Mouse (Mus musculus) kidney, embryonic 15.5 days (tissue): ENCODE measurements at regions not wholly inside any gene's neighbourhood (a gene's known extent, or its start where the extent isn't known, plus 50 kb on each side); places are given as distances from the start of the nearest gene placed in this dataset.
A peak's percentile ranks its signal among the peaks of the same experiment; 100 is the strongest.

Source experiments
- ATAC-seq: fragments of 200-750 bp; cut with Nextera tagmentation; replicated peaks from 2 replicates; pipeline ENCODE4 v1.8.0; 2017; ENCODE audit warnings: moderate TSS enrichment; ENCODE audit not compliant: low FRiP score
- H3K27ac ChIP-seq: fragments of 300-500 bp; sonication (generic); 2 replicates; pipeline ENCODE4 v1.5.1; 2015; ENCODE audit warnings: mild to moderate bottlenecking, inconsistent platforms
- H3K27me3 ChIP-seq: fragments of 300-500 bp; sonication (generic); 2 replicates; pipeline ENCODE4 v1.6.1; 2015; ENCODE audit warnings: inconsistent platforms
- H3K36me3 ChIP-seq: fragments of 300-500 bp; sonication (generic); 2 replicates; pipeline ENCODE4 v1.6.1; 2015; ENCODE audit warnings: inconsistent platforms
- H3K4me1 ChIP-seq: fragments of 300-500 bp; sonication (generic); 2 replicates; pipeline ENCODE4 v1.6.1; 2015; ENCODE audit warnings: inconsistent platforms
- H3K4me2 ChIP-seq: fragments of 300-500 bp; sonication (generic); 2 replicates; pipeline ENCODE4 v1.6.1; 2015; ENCODE audit warnings: moderate library complexity, mild to moderate bottlenecking, inconsistent platforms
- H3K4me3 ChIP-seq: fragments of 300-500 bp; sonication (generic); replicated peaks from 2 replicates; pipeline ENCODE4 v1.5.1; 2015; ENCODE audit warnings: mild to moderate bottlenecking, inconsistent platforms
- H3K9ac ChIP-seq: fragments of 300-500 bp; sonication (generic); 2 replicates; pipeline ENCODE4 v1.6.1; 2015; ENCODE audit warnings: mild to moderate bottlenecking, inconsistent platforms
- H3K9me3 ChIP-seq: fragments of 300-500 bp; sonication (generic); replicated peaks from 2 replicates; pipeline ENCODE4 v1.6.1; 2016; ENCODE audit warnings: inconsistent platforms
- WGBS: fragments of 180-500 bp; shearing (Covaris S2); methylation state at CpG from one replicate; pipeline ENCODE4 v1.1.7; 2015; ENCODE audit warnings: mixed read lengths; 5-methylcytosine and 5-hydroxymethylcytosine counted together

DNA sequence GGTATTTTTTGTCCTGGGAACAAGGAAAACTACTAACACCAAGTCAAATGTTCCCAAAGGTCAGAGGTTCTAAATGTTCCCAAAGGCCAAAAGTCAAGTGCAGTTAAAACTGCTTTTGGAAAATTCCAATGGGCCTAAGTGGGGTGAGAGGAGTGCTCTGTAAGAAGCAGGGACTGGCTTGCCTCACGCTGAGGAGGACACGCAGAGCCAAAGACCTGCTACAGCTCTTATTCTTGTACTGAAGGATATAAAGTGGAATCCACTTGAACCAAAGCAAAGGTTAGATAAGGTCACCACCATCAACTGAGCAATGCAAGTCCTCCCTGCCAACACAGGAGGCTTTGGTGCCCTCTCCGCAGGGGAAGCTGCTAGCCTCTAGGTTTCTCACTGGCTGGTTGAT, 260.3 kb upstream of the Prok2 start:
- H3K4me1 ChIP-seq, result peaks cover 28% of the 10 kb centered on the region
- no peak overlapping the region for H3K4me3 ChIP-seq
- H3K27ac ChIP-seq, result no peak overlapping the region
- H3K36me3 ChIP-seq, result no peaks in the 10 kb centered on the region
- H3K9ac ChIP-seq, result no peak overlapping the region
- no peak for ATAC-seq
- H3K4me2 ChIP-seq, result no peak overlapping the region
- H3K27me3 ChIP-seq, result peaks cover 32% of the 10 kb centered on the region
- no peaks in the 10 kb centered on the region for H3K9me3 ChIP-seq
- WGBS, result 88% methylated on average over 3 of the region's 3 CpGs

DNA sequence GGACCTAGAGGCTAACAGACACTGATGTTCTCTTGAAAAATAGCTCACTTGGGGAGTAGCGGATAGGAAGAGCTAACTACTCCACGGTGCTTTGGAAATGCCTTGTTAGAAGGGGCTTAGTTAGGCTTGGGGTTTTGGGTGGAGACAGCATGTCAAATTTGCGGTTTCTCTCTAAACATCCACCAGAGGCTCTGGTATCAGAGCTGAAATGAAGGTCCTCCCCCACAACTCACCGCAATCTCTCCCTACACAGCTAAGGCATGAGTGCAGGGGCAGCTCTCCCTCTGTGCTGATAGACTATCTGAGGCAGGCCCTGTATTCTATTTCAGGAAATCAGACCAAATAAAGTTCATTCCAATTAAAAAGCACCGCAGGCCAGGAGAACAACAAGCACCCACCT, 259.1 kb upstream of the Prok2 start:
- H3K27ac ChIP-seq, result 0 out of 2 replicates have a peak overlapping the region, but pooled peaks have one; percentile 18
- H3K4me3 ChIP-seq, result no peak overlapping the region
- 44% methylated on average over 5 of the region's 5 CpGs for WGBS
- no peak overlapping the region for H3K4me2 ChIP-seq
- no peak overlapping the region for H3K9ac ChIP-seq
- H3K4me1 ChIP-seq, result peaks cover 18% of the 10 kb centered on the region
- no peaks in the 10 kb centered on the region for H3K36me3 ChIP-seq
- no peaks in the 10 kb centered on the region for H3K9me3 ChIP-seq
- peaks cover 32% of the 10 kb centered on the region for H3K27me3 ChIP-seq
- ATAC-seq, result no peak

DNA sequence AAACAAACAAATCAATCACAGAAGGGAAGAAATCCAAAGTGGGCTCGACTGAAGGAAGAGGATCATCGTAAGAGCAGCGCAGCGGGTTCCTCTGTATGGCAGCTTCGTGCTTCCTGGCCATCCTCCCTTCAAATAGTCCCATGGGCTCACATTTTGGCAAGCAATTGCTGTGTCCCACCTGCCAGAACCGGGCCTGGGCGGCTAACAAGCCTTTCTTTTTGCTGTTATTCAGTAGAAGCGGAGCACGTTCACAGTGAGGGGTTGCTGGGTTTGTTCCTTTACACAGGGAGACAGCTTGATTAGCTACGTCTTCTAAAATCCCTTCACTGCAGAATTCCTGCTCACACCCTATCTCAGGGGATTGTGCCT, 258.6 kb upstream of the Prok2 start:
- 36% methylated on average over 10 of the region's 10 CpGs for WGBS
- Histone ChIP-seq H3K4me1 (peaks cover 14% of the 10 kb centered on the region), H3K9me3 (no peaks in the 10 kb centered on the region), H3K27ac (0 out of 2 replicates have a peak overlapping the region, but pooled peaks have one; percentile 18), H3K36me3 (no peaks in the 10 kb centered on the region), H3K27me3 (peaks cover 32% of the 10 kb centered on the region), H3K4me2 (no peak overlapping the region), H3K9ac (no peak overlapping the region), H3K4me3 (no peak overlapping the region)
- ATAC-seq, result no peak

DNA sequence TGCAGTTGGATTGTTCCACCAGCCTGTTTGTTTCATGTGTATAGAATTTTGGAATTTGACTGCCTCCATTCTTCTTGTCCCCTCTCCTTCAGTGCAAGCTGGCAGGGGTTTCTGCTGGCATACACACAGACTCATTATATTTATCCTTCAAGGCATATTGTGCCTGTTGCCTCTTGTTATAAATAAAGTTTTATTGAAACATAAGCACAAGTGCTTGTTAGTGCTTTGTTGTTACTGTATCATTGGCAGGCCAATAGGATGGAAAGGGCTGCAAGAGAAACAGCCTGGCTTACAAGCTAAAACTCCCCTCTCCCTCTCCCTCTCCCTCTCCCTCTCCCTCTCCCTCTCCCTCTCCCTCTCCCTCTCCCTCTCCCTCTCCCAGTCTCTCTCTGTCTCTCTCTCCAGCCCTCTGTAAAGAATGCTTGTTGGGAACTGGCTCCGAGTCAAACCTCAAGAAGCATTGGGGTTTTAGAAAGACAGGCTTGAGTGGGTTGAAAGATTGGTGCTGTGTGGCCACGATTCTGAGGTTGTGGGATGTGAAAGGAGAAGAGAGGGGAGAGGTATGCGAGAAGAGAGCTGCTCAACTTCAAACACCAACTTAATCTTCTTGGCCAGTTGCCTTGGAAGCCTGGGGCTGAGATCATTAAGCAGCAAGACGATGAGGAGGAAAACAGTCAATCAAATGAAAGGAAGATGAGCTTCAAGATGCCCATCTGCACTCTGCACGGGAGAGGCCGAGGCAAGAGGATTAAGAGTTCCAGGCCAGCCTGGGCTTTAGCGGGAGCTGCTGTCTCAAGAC, 258.1 kb upstream of the Prok2 start:
- peaks cover 14% of the 10 kb centered on the region for H3K4me1 ChIP-seq
- H3K9ac ChIP-seq, result no peak overlapping the region
- no peak for ATAC-seq
- H3K4me3 ChIP-seq, result no peak overlapping the region
- no peak overlapping the region for H3K4me2 ChIP-seq
- no peaks in the 10 kb centered on the region for H3K9me3 ChIP-seq
- WGBS, result 19% methylated on average over 7 of the region's 7 CpGs
- peaks cover 32% of the 10 kb centered on the region for H3K27me3 ChIP-seq
- no peaks in the 10 kb centered on the region for H3K36me3 ChIP-seq
- H3K27ac ChIP-seq, result 0 out of 2 replicates have a peak overlapping the region, but pooled peaks have one; percentile 13

DNA sequence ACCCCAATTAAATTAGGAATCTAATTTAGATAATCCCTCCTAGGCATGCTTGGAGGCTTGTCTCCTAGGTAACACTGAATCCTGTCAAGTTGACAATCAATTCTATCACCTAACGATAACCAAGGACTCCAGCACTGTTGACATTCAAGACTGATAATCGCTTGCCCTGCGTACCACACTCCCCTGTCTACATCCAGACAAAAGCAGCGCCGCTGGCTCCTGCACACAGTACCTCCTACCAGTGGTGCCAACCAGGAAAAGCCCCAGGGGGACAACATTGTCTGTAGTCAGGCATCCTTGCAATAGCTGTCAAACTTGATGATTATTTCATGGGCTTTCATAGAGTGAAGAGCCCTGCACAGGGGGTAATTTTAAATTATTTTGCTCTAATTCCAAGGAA, 253.4 kb upstream of the Prok2 start:
- H3K4me3 ChIP-seq, result no peak overlapping the region
- H3K9ac ChIP-seq, result no peak overlapping the region
- H3K4me2 ChIP-seq, result no peak overlapping the region
- 87% methylated on average over 5 of the region's 5 CpGs for WGBS
- peaks cover 3% of the 10 kb centered on the region for H3K4me1 ChIP-seq
- no peaks in the 10 kb centered on the region for H3K36me3 ChIP-seq
- no peak overlapping the region for H3K27ac ChIP-seq
- H3K9me3 ChIP-seq, result no peaks in the 10 kb centered on the region
- H3K27me3 ChIP-seq, result peaks cover 3% of the 10 kb centered on the region
- no peak for ATAC-seq

DNA sequence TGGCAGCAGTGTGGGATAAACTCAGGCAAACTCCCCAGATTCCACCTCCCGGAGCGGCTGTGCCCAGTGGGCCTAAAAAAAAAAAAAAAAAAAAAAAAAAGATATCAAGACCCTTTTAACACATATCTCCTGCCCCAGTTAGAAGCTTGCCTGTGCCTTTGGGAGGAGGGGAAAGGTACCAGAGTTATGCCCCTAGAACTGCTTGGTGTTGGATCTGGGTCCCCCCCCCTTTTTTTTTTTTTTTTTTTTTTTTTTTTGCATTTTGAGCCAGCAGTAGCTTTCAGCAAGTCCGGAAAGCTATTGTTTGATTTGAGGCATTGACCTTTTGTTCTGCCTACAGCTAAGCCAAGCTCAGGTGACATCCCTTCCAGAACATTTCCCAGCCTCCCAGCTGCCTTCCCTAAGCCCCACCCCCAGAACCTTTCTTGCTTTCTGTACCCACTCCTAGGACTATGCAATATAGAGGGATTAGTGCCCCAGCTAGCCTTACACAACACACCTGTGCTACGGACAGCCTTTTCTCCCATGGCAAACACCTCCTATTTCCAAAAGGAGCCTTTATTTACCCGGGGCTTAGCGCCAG, 252.1 kb upstream of the Prok2 start:
- no peak overlapping the region for H3K9ac ChIP-seq
- WGBS, result 70% methylated on average over 6 of the region's 6 CpGs
- no peaks in the 10 kb centered on the region for H3K9me3 ChIP-seq
- no peak overlapping the region for H3K27ac ChIP-seq
- ATAC-seq, result no peak
- no peaks in the 10 kb centered on the region for H3K27me3 ChIP-seq
- H3K4me2 ChIP-seq, result no peak overlapping the region
- H3K4me3 ChIP-seq, result no peak overlapping the region
- H3K4me1 ChIP-seq, result no peaks in the 10 kb centered on the region
- no peaks in the 10 kb centered on the region for H3K36me3 ChIP-seq

DNA sequence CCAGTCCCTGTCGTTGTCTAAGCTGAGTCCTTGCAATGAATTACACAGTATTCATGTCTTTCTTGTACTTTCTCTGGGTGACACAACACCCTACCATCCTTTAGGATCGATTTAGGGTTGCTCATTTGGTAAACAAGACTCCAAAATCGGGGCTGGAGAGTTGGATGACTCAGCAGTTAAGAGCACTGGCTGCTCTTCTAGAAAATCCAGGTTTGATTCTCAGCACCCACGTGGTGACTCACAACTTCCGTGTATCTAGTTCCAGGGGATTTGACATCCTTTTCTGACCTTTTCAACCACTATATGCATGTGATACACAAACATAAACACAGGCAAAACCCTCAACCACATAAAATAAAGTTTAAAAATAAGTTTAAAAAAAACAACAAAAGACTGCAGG, 250.0 kb upstream of the Prok2 start:
- ATAC-seq, result no peak
- Histone ChIP-seq H3K4me3 (no peak overlapping the region), H3K4me2 (no peak overlapping the region), H3K27me3 (peaks cover 8% of the 10 kb centered on the region; the same call in 1 of the 2 replicates), H3K36me3 (no peaks in the 10 kb centered on the region), H3K27ac (no peak overlapping the region), H3K4me1 (peaks cover 4% of the 10 kb centered on the region; the same call in 1 of the 2 replicates), H3K9me3 (no peaks in the 10 kb centered on the region), H3K9ac (no peak overlapping the region)
- 69% methylated on average over 5 of the region's 5 CpGs for WGBS

DNA sequence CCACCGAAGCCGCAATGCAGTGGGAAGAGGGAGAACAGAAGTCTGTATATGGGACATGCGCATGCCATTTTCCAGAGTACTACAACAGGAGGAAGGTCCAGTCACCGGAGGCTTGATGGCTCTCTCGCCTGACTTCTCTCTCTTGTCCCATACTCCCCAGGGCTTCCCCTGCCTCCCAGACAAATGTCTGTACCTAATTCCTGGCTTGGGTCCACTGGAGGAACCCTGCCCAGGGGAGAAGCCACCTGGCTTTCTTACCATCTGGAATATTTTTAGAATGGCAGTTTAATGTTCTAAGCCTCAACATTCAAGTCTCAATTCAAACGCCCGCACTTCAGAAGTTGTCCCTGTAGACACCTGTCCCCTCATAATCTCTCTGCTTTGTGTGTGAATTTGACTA, 249.3 kb upstream of the Prok2 start:
- 89% methylated on average over 7 of the region's 7 CpGs for WGBS
- no peak for ATAC-seq
- Histone ChIP-seq H3K4me3 (no peak overlapping the region), H3K9ac (no peak overlapping the region), H3K4me1 (peaks cover 5% of the 10 kb centered on the region; the same call in 1 of the 2 replicates), H3K36me3 (no peaks in the 10 kb centered on the region), H3K27me3 (peaks cover 8% of the 10 kb centered on the region; the same call in 1 of the 2 replicates), H3K4me2 (no peak overlapping the region), H3K27ac (no peak overlapping the region), H3K9me3 (no peaks in the 10 kb centered on the region)

DNA sequence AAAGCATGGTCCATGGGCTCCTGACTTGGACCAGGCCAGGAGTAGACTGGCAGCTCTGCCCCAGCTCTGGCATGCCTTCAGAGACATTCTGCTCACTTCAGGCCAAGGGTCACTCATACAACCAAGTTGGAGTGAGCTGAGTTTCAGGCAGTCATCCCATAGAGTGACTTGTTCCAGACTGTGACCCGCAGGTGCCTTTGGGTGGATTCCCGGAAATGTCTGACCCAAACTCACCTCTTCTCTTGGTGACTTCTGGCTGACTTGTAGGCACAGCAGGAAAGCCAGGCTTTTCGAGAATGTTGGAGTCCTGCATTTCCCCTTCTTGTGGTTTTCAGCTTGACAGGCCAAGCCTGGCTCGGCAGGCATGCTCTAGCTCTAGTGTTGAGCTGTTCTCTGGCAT, 248.3 kb upstream of the Prok2 start:
- H3K36me3 ChIP-seq, result no peaks in the 10 kb centered on the region
- no peak overlapping the region for H3K4me2 ChIP-seq
- no peaks in the 10 kb centered on the region for H3K9me3 ChIP-seq
- H3K9ac ChIP-seq, result no peak overlapping the region
- 85% methylated on average over 4 of the region's 4 CpGs for WGBS
- no peak for ATAC-seq
- H3K27ac ChIP-seq, result no peak overlapping the region
- peaks cover 8% of the 10 kb centered on the region; the same call in 1 of the 2 replicates for H3K27me3 ChIP-seq
- peaks cover 5% of the 10 kb centered on the region; the same call in 1 of the 2 replicates for H3K4me1 ChIP-seq
- H3K4me3 ChIP-seq, result no peak overlapping the region

DNA sequence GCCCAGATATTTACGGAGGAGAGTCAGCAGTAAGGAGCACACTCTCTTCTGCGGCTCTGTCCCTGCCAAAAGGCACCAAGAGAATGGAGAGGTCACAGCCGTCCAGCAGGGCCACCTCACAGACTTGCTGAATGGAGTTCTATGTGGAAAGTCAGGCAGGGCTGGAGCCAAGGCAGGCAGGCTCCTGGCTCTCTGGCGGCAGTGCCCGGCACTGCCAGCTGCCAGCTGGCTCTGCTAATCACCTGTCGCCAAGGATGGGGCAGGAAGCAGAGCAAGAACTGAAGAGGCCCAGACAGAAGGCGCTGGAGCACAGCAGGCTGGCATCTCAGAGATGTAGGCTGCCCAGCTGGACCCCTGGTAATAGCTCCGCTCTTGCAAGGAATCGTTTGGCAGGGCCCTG, 245.2 kb upstream of the Prok2 start:
- WGBS, result 55% methylated on average over 9 of the region's 9 CpGs

DNA sequence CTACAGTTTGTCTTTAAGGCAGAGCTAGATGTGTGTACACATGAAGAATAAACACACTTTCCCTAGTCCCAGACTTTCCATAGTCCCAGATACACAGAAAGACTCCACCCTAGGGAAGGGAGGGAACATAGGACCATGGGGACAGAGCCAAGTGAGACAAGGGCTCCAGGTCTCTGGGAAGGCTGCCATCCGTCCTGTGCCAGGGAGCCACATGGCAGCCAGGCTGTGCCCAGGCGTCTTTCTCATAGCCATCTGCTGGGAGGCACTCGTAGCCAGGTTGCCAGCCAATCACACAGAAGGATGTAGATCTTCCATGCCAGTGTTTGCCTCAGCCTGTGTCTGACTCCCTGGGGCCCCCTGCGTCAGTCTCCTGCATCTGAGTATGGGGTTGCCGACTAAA, 242.7 kb upstream of the Prok2 start:
- no peak for ATAC-seq
- peaks cover 12% of the 10 kb centered on the region; the same call in 1 of the 2 replicates for H3K27me3 ChIP-seq
- H3K4me2 ChIP-seq, result no peak overlapping the region
- H3K36me3 ChIP-seq, result no peaks in the 10 kb centered on the region
- H3K4me1 ChIP-seq, result peaks cover 5% of the 10 kb centered on the region; the same call in 1 of the 2 replicates
- no peak overlapping the region for H3K9ac ChIP-seq
- H3K9me3 ChIP-seq, result no peaks in the 10 kb centered on the region
- H3K4me3 ChIP-seq, result no peak overlapping the region
- WGBS, result 75% methylated on average over 5 of the region's 5 CpGs
- H3K27ac ChIP-seq, result no peak overlapping the region

More for the DNA sequence above, 245.2 kb upstream of the Prok2 start:
- no peak overlapping the region for H3K4me2 ChIP-seq
- H3K9ac ChIP-seq, result no peak overlapping the region
- H3K4me1 ChIP-seq, result peaks cover 5% of the 10 kb centered on the region; the same call in 1 of the 2 replicates
- H3K9me3 ChIP-seq, result no peaks in the 10 kb centered on the region
- H3K27me3 ChIP-seq, result peaks cover 12% of the 10 kb centered on the region; the same call in 1 of the 2 replicates
- no peak overlapping the region for H3K4me3 ChIP-seq
- ATAC-seq, result no peak
- H3K27ac ChIP-seq, result no peak overlapping the region
- H3K36me3 ChIP-seq, result no peaks in the 10 kb centered on the region

DNA sequence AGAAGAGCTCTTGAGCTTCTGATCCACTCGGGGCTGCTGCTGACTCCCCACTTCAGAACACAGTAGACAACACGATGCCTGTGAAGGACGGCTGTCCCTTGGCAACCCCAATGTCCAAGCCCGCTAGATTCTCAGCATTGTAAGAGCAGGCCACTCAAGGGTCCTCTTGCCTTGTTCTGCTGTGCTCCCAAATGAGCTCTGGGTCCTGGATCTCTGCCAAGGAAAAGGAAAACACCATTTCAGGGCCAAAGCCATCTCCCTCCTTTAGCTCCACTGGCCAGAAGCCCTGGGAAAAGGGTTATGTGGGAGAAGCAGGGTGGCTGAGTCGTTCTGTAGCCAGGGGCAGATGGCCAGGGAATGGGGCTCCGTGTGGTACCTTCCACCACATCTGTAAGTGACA, 241.3 kb upstream of the Prok2 start:
- no peaks in the 10 kb centered on the region for H3K9me3 ChIP-seq
- H3K27ac ChIP-seq, result no peak overlapping the region
- H3K4me2 ChIP-seq, result no peak overlapping the region
- no peaks in the 10 kb centered on the region for H3K36me3 ChIP-seq
- no peak overlapping the region for H3K9ac ChIP-seq
- no peak overlapping the region for H3K4me3 ChIP-seq
- H3K4me1 ChIP-seq, result peaks cover 5% of the 10 kb centered on the region; the same call in 1 of the 2 replicates
- no peak for ATAC-seq
- WGBS, result 74% methylated on average over 6 of the region's 6 CpGs
- H3K27me3 ChIP-seq, result peaks cover 9% of the 10 kb centered on the region; the same call in 1 of the 2 replicates
